Mouse (Mus musculus): Measurements from ENCODE around the gene Ccdc173.
A peak's percentile ranks its signal among the peaks of the same experiment; 100 is the strongest.
"Not testable (repeated sequence)": the region's sequence is repeated elsewhere in the genome, so short reads cannot be mapped to it uniquely, and the experiment has no call there.

The Ccdc173 gene

GRCm38 (mm10) chr2:69789429-69790069, at the start of gene Ccdc173, which contains the start of gene Phospho2:
Gene Ccdc173 (minus strand): TSS chr2:69789575.
Gene Phospho2 (plus strand): TSS chr2:69789623.
- peak; percentile 99 for DNase-seq

- DNase-seq = no peak
Observed at GRCm38 (mm10) chr2:69838707-69839106, 49.3 kb upstream of the Ccdc173 start.

GRCm38 (mm10) chr2:69837996-69838395, 48.6 kb upstream of the Ccdc173 start:
- DNase-seq = no peak

- DNase-seq = no peak
Observed at GRCm38 (mm10) chr2:69837244-69837967, 48.0 kb upstream of the Ccdc173 start.

- DNase-seq = no peak
Observed at GRCm38 (mm10) chr2:69830116-69830515, 40.7 kb upstream of the Ccdc173 start.

- DNase-seq = no peak
Observed at GRCm38 (mm10) chr2:69829680-69830079, 40.3 kb upstream of the Ccdc173 start.

- no peak for DNase-seq
Observed at GRCm38 (mm10) chr2:69828031-69828430, 38.7 kb upstream of the Ccdc173 start.

GRCm38 (mm10) chr2:69826380-69826779, 37.0 kb upstream of the Ccdc173 start:
- peak; percentile 14 for DNase-seq

GRCm38 (mm10) chr2:69825898-69826297, 36.5 kb upstream of the Ccdc173 start:
- DNase-seq = no peak

GRCm38 (mm10) chr2:69823129-69823677, 33.8 kb upstream of the Ccdc173 start:
- DNase-seq = no peak

GRCm38 (mm10) chr2:69822361-69823128, 33.2 kb upstream of the Ccdc173 start:
- DNase-seq = peak; percentile 14

- no peak for DNase-seq
Observed at GRCm38 (mm10) chr2:69821711-69822110, 32.3 kb upstream of the Ccdc173 start, which contains the start of gene Klhl23. Gene Klhl23 (plus strand): TSS chr2:69821944.

GRCm38 (mm10) chr2:69820201-69820600, 30.8 kb upstream of the Ccdc173 start:
- no peak for DNase-seq

GRCm38 (mm10) chr2:69818350-69819085, 29.1 kb upstream of the Ccdc173 start:
- no peak for DNase-seq

- no peak for DNase-seq
Observed at GRCm38 (mm10) chr2:69816575-69816974, 27.2 kb upstream of the Ccdc173 start.

- DNase-seq = not testable (repeated sequence)
Observed at GRCm38 (mm10) chr2:69811349-69811748, 22.0 kb upstream of the Ccdc173 start.

- no peak for DNase-seq
Observed at GRCm38 (mm10) chr2:69810169-69810568, 20.8 kb upstream of the Ccdc173 start.

GRCm38 (mm10) chr2:69804663-69805062, 15.3 kb upstream of the Ccdc173 start:
- not testable (repeated sequence) for DNase-seq

GRCm38 (mm10) chr2:69803756-69804155, 14.4 kb upstream of the Ccdc173 start:
- no peak for DNase-seq

GRCm38 (mm10) chr2:69802911-69803312, 13.5 kb upstream of the Ccdc173 start:
- DNase-seq = peak; percentile 75

GRCm38 (mm10) chr2:69790722-69791121, 1.3 kb upstream of the Ccdc173 start:
- DNase-seq = no peak

GRCm38 (mm10) chr2:69790285-69790684, 910 bp upstream of the Ccdc173 start:
- peak; percentile 93 for DNase-seq
